Mouse (Mus musculus) brain, adult 2 months (tissue): Measurements from ENCODE around the gene Dcaf8.
"Not testable (repeated sequence)": the region's sequence is repeated elsewhere in the genome, so short reads cannot be mapped to it uniquely, and the experiment has no call there.

Experiments
- DNase-seq: peaks from one replicate; pipeline ENCODE4 v3.0.0; 2011; ENCODE audit warnings: low read depth, low spot score

The Dcaf8 gene

GRCm38 (mm10) chr1:172218164-172218910 is 70.5 kb downstream of the Dcaf8 start:
- DNase-seq = no peak

GRCm38 (mm10) chr1:172219451-172220406 is 71.8 kb downstream of the Dcaf8 start, which contains the start of gene Casq1:
Gene Casq1, minus strand, starts transcription at chr1:172219868.
- DNase-seq = no peak

GRCm38 (mm10) chr1:172220414-172220813 is 72.5 kb downstream of the Dcaf8 start:
- DNase-seq = peak; percentile 40

- no peak for DNase-seq
These were observed 73.6 kb downstream of the Dcaf8 start for GRCm38 (mm10) chr1:172221297-172222063.

GRCm38 (mm10) chr1:172228209-172228608 is 80.3 kb downstream of the Dcaf8 start:
- peak; percentile 73 for DNase-seq

- no peak for DNase-seq
These were observed 81.3 kb downstream of the Dcaf8 start for GRCm38 (mm10) chr1:172229215-172229614.

GRCm38 (mm10) chr1:172240945-172241708 is 93.2 kb downstream of the Dcaf8 start:
- DNase-seq = no peak

GRCm38 (mm10) chr1:172242401-172242800 is 94.5 kb downstream of the Dcaf8 start:
- DNase-seq = peak; percentile 12

- peak; percentile 27 for DNase-seq
These were observed 95.8 kb downstream of the Dcaf8 start for GRCm38 (mm10) chr1:172243547-172244205.

GRCm38 (mm10) chr1:172244645-172245044 is 96.8 kb downstream of the Dcaf8 start:
- DNase-seq = not testable (repeated sequence)
